Mouse (Mus musculus): ENCODE measurements around the gene Vamp8. TPM values are rescaled to one million over a fixed set of nuclear protein-coding genes. Genes with fewer than 3 reads are reported as not detected.

Gene Vamp8
- polyA plus RNA-seq, 1 experiment = 57.0 TPM

DNA sequence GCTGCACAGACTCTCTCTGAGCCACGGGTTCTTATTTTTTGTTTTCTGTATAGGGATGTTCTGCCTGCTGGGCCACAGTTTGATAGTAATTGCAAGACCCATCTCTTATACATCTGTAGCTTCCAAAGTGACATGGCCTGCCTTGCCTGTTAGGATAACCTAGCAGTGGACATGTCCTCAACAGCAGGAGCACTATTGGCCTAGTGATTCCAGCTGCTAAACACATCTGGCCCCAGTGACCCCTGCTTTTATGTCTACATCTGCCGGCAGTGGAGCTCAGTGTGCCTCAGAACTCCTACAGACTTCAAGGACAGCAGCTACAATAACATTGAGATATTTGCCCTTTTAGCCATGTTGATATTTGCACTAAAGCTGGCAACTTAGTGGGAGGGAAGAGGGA is 9.5 kb upstream of the Vamp8 start:
- TF ChIP-seq CTCF (IDR thresholded peaks at IDR 0.05; ENCODE audit: borderline replicate concordance, insufficient read depth, low read depth, low read length) (no peak), POLR2A (IDR thresholded peaks at IDR 0.05; ENCODE audit: borderline replicate concordance, insufficient read depth, low read length) (no peak)
- DNase-seq = no peak
- no peak overlapping the region for H3K4me3 ChIP-seq (replicated peaks; ENCODE audit: insufficient read depth, low read depth, low read length)
- 40% methylated on average over 2 of the region's 2 CpGs for WGBS
- H3K27ac ChIP-seq (ENCODE audit: insufficient read depth, low read length) = no peak overlapping the region
- H3K27me3 ChIP-seq (ENCODE audit: control insufficient read depth, insufficient read depth, low read length) = no peaks in the 10 kb centered on the region
- no peaks in the 10 kb centered on the region for H3K4me1 ChIP-seq (ENCODE audit: control insufficient read depth, insufficient read depth, low read length)

DNA sequence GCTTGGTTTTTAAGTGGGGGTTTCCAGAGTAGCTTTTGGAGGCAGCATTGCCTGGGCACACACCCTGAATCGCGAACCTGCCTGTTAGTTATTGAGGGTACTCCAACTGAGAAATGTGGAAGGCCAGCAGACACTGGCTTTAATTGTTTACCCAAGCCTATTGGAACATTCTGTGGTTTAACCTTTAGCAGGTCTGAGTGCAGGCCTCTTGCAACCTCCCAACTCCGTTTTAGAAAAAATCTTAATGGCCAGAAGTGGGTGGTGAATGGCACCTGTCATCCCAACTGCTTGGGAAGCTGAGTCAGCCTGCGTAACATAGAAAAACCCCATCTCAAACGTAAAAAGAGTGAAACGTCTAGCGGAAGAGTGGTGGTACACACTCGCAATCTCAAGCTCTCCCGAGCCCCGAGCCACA is 6.3 kb upstream of the Vamp8 start:
- no peak for DNase-seq
- H3K27ac ChIP-seq (ENCODE audit: insufficient read depth, low read length) = no peak overlapping the region
- 84% methylated on average over 10 of the region's 10 CpGs for WGBS
- TF ChIP-seq CTCF (IDR thresholded peaks at IDR 0.05; ENCODE audit: borderline replicate concordance, insufficient read depth, low read depth, low read length) (no peak), POLR2A (IDR thresholded peaks at IDR 0.05; ENCODE audit: borderline replicate concordance, insufficient read depth, low read length) (no peak)
- H3K4me1 ChIP-seq (ENCODE audit: control insufficient read depth, insufficient read depth, low read length) = no peaks in the 10 kb centered on the region
- no peak overlapping the region for H3K4me3 ChIP-seq (replicated peaks; ENCODE audit: insufficient read depth, low read depth, low read length)
- no peaks in the 10 kb centered on the region for H3K27me3 ChIP-seq (ENCODE audit: control insufficient read depth, insufficient read depth, low read length)

- TF ChIP-seq CTCF (IDR thresholded peaks at IDR 0.05; ENCODE audit: borderline replicate concordance, insufficient read depth, low read depth, low read length) (no peak), POLR2A (IDR thresholded peaks at IDR 0.05; ENCODE audit: borderline replicate concordance, insufficient read depth, low read length) (no peak)
- Histone ChIP-seq H3K27me3 (ENCODE audit: control insufficient read depth, insufficient read depth, low read length) (no peaks in the 10 kb centered on the region), H3K4me3 (replicated peaks; ENCODE audit: insufficient read depth, low read depth, low read length) (no peak overlapping the region), H3K27ac (ENCODE audit: insufficient read depth, low read length) (no peak overlapping the region), H3K4me1 (ENCODE audit: control insufficient read depth, insufficient read depth, low read length) (0 out of 2 replicates have a peak, but pooled peaks cover 3% of the 10 kb centered on the region)
- WGBS = 87% methylated on average over 5 of the region's 5 CpGs
- no peak for DNase-seq
Measured at GRCm38 (mm10) chr6:72392341-72392740, 1.8 kb upstream of the Vamp8 start.

DNA sequence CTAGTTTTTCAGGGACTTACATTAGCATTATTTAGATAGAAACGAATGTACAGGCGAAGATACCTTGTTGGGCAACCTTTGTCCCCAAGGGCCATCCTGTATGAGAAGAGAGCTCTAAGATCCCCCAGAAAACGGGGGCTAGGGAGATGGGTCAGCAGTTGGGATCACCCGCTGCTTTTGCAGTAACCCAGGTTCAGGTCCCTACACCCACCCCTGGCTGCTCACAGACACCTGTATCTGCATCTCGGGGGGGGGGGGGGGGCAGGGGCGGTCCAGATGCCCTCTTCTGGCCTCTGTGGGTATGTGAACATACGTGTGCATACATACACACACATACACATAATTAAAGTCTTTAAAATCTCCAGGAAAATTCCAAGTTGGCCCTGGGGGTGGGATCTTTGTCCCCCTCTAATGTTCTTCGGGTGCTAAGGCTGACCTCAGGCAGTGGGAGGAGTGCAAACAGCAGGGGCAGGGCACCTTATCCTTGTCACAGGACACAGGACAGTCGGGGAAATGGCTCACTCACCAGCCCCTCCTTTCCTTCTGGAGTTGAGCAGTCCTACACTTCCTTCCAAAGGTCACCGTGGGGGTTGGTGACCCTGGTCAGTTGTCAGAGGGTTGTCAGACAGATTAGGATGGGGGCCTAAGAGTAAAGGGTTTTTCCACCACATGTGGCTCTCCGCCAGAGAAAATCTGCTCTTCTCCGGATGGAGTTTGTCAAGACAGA is 455 bp upstream of the Vamp8 start:
- H3K27ac ChIP-seq (ENCODE audit: insufficient read depth, low read length) = no peak overlapping the region
- H3K4me3 ChIP-seq (replicated peaks; ENCODE audit: insufficient read depth, low read depth, low read length) = no peak overlapping the region
- no peak for TF ChIP-seq CTCF (IDR thresholded peaks at IDR 0.05; ENCODE audit: borderline replicate concordance, insufficient read depth, low read depth, low read length)
- no peak for TF ChIP-seq POLR2A (IDR thresholded peaks at IDR 0.05; ENCODE audit: borderline replicate concordance, insufficient read depth, low read length)
- peak in 1 of 2 experiments; percentile 26 for DNase-seq
- 36% methylated on average over 12 of the region's 12 CpGs for WGBS
- H3K4me1 ChIP-seq (ENCODE audit: control insufficient read depth, insufficient read depth, low read length) = 0 out of 2 replicates have a peak, but pooled peaks cover 3% of the 10 kb centered on the region
- no peaks in the 10 kb centered on the region for H3K27me3 ChIP-seq (ENCODE audit: control insufficient read depth, insufficient read depth, low read length)

- no peak for DNase-seq
- H3K27ac ChIP-seq (ENCODE audit: insufficient read depth, low read length) = peak overlapping the region; percentile 70
- no peak for TF ChIP-seq POLR2A (IDR thresholded peaks at IDR 0.05; ENCODE audit: borderline replicate concordance, insufficient read depth, low read length)
- no peak for TF ChIP-seq CTCF (IDR thresholded peaks at IDR 0.05; ENCODE audit: borderline replicate concordance, insufficient read depth, low read depth, low read length)
- H3K4me1 ChIP-seq (ENCODE audit: control insufficient read depth, insufficient read depth, low read length) = 0 out of 2 replicates have a peak, but pooled peaks cover 3% of the 10 kb centered on the region
- WGBS = 20% methylated on average over 13 of the region's 13 CpGs
- H3K4me3 ChIP-seq (replicated peaks; ENCODE audit: insufficient read depth, low read depth, low read length) = peak overlapping the region; percentile 73
- no peaks in the 10 kb centered on the region for H3K27me3 ChIP-seq (ENCODE audit: control insufficient read depth, insufficient read depth, low read length)
Measured at GRCm38 (mm10) chr6:72389471-72389940, 997 bp downstream of the Vamp8 start.

GRCm38 (mm10) chr6:72388791-72389329 is 1.6 kb downstream of the Vamp8 start:
- H3K27ac ChIP-seq (ENCODE audit: insufficient read depth, low read length) = no peak overlapping the region
- 0 out of 2 replicates have a peak, but pooled peaks cover 3% of the 10 kb centered on the region for H3K4me1 ChIP-seq (ENCODE audit: control insufficient read depth, insufficient read depth, low read length)
- no peak for DNase-seq
- TF ChIP-seq POLR2A (IDR thresholded peaks at IDR 0.05; ENCODE audit: borderline replicate concordance, insufficient read depth, low read length) (no peak), CTCF (IDR thresholded peaks at IDR 0.05; ENCODE audit: borderline replicate concordance, insufficient read depth, low read depth, low read length) (no peak)
- no peak overlapping the region for H3K4me3 ChIP-seq (replicated peaks; ENCODE audit: insufficient read depth, low read depth, low read length)
- no peaks in the 10 kb centered on the region for H3K27me3 ChIP-seq (ENCODE audit: control insufficient read depth, insufficient read depth, low read length)
- 94% methylated on average over 6 of the region's 6 CpGs for WGBS

DNA sequence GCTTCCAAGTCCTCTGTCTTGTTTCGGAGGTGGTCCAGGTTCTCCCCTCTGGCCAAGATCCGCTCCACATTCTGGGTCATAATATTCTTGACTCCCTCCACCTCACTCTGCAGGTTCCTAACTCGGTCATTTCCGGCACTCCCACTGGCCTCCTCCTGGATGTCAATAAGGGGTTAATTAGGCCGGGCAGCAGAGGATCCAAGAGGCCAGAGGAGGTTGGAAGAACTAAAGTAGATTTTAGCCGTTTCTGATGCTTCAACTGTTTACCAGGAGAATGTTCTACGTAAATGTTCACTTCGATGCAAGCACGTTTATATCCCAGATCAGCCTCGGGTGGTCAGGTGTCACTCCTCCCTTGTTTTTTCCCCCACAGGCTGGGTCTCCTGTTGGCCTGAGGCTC is 2.2 kb downstream of the Vamp8 start:
- no peak for TF ChIP-seq CTCF (IDR thresholded peaks at IDR 0.05; ENCODE audit: borderline replicate concordance, insufficient read depth, low read depth, low read length)
- no peak for TF ChIP-seq POLR2A (IDR thresholded peaks at IDR 0.05; ENCODE audit: borderline replicate concordance, insufficient read depth, low read length)
- 0 out of 2 replicates have a peak, but pooled peaks cover 3% of the 10 kb centered on the region for H3K4me1 ChIP-seq (ENCODE audit: control insufficient read depth, insufficient read depth, low read length)
- no peak overlapping the region for H3K27ac ChIP-seq (ENCODE audit: insufficient read depth, low read length)
- DNase-seq = no peak
- H3K27me3 ChIP-seq (ENCODE audit: control insufficient read depth, insufficient read depth, low read length) = no peaks in the 10 kb centered on the region
- H3K4me3 ChIP-seq (replicated peaks; ENCODE audit: insufficient read depth, low read depth, low read length) = no peak overlapping the region
- WGBS = 82% methylated on average over 10 of the region's 10 CpGs

- Histone ChIP-seq H3K4me3 (replicated peaks; ENCODE audit: insufficient read depth, low read depth, low read length) (no peak overlapping the region), H3K27me3 (ENCODE audit: control insufficient read depth, insufficient read depth, low read length) (no peaks in the 10 kb centered on the region), H3K27ac (ENCODE audit: insufficient read depth, low read length) (no peak overlapping the region), H3K4me1 (ENCODE audit: control insufficient read depth, insufficient read depth, low read length) (0 out of 2 replicates have a peak, but pooled peaks cover 3% of the 10 kb centered on the region)
- no peak for DNase-seq
- 72% methylated on average over 3 of the region's 3 CpGs for WGBS
- TF ChIP-seq CTCF (IDR thresholded peaks at IDR 0.05; ENCODE audit: borderline replicate concordance, insufficient read depth, low read depth, low read length) (no peak), POLR2A (IDR thresholded peaks at IDR 0.05; ENCODE audit: borderline replicate concordance, insufficient read depth, low read length) (no peak)
Measured at GRCm38 (mm10) chr6:72387816-72388215, 2.7 kb downstream of the Vamp8 start.
